Mouse (Mus musculus) erythroblast, embryonic 14.5 days (primary cell): ENCODE measurements around the gene Rbms3.

Experiments used
- GATA1 ChIP-seq: IDR thresholded peaks from 2 replicates; pipeline ENCODE4 v1.6.1; 2012; ENCODE audit warnings: low read length, inconsistent platforms, mixed read lengths
- TAL1 ChIP-seq: IDR thresholded peaks from 3 replicates; pipeline ENCODE4 v1.6.1; 2012; ENCODE audit warnings: low read length, inconsistent platforms, mixed read lengths

GRCm38 (mm10) chr9:116728655-116729054 is 901.1 kb downstream of the Rbms3 start:
- TF ChIP-seq GATA1 = no peak
- TF ChIP-seq TAL1 = no peak
